Comparison of ENCODE assay signal across 13 mouse cellular contexts in the genomic region with DNA sequence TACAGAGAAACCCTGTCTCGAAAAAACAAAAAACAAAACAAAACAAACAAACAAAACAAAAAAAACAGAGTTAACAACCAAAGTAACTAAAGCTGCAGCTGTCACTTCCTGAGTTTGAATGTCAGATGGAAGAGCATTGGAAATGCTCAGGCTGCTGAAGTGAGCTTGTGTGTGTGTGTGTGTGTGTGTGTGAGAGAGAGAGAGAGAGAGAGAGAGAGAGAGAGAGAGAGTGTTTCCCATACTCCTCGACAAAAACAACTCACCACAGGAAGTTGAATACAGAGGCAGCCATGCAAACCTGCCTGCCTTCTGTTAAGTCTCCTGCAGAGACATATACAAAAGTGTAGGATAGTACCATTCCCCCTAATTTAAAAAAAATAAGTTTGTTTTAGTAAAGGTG.
"Had no signal": no experiment of that assay in that cellular context is flagged by ENCODE, and none has a peak within 500 bp of the region (broad histone marks: within the 10 kb centered on the region; RNA-seq: fewer than 3 reads in every experiment).

No protein-coding gene starts in this region.

- H3K9me3 ChIP-seq: limb, embryonic 13.5 days; midbrain, embryonic 10.5 days had no signal

- DNase-seq: kidney, adult 9 months; kidney, postnatal 4 days; left cerebral cortex, postnatal 4 days; lung, adult 18-20 months; midbrain, embryonic 14.5 days had no signal

- H3K4me3 ChIP-seq: limb, embryonic 13.5 days; midbrain, embryonic 10.5 days; myocyte; neural tube, embryonic 12.5 days had no signal

- ATAC-seq: intestine, postnatal 0 days had no signal

- H3K27me3 ChIP-seq: limb, embryonic 13.5 days; neural tube, embryonic 12.5 days had no signal

- H3K27ac ChIP-seq: kidney, postnatal 0 days; limb, embryonic 13.5 days; liver, embryonic 14.5 days; midbrain, embryonic 10.5 days; neural tube, embryonic 12.5 days; stomach, postnatal 0 days had no signal
